Mouse (Mus musculus): ENCODE measurements around the gene Ubfd1.

DNA sequence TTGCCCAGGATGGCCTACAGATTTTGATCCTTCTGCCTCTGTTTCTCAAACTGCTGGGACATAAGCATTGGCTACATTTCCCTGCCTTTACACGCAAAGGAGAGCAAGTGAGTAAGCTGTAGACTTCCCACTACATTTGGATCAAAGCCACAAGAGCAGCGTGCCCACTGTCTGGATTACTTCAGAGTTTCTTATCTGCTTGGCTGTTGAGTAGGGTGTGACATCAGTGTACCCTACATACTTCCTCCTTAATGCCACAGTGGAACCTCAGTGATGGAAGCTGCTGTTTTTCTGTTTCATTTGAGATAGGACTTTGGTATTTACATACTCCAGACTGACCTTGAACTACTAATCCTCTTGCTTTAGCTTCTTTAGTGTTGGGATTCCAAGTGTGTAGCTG lies 20.2 kb upstream of the Ubfd1 start:
- TF ChIP-seq CTCF (IDR thresholded peaks at IDR 0.05; ENCODE audit: extremely low read depth, insufficient read depth, insufficient read length, insufficient replicate concordance) (no peak), POLR2A (IDR thresholded peaks at IDR 0.05; ENCODE audit: low read depth, low read length) (no peak)

Measured in spleen, adult 2 months (tissue).